Mouse (Mus musculus): ENCODE results near the gene Lamb2.
A peak's percentile ranks its signal among the peaks of the same experiment; 100 is the strongest.

Gene Lamb2

DNA sequence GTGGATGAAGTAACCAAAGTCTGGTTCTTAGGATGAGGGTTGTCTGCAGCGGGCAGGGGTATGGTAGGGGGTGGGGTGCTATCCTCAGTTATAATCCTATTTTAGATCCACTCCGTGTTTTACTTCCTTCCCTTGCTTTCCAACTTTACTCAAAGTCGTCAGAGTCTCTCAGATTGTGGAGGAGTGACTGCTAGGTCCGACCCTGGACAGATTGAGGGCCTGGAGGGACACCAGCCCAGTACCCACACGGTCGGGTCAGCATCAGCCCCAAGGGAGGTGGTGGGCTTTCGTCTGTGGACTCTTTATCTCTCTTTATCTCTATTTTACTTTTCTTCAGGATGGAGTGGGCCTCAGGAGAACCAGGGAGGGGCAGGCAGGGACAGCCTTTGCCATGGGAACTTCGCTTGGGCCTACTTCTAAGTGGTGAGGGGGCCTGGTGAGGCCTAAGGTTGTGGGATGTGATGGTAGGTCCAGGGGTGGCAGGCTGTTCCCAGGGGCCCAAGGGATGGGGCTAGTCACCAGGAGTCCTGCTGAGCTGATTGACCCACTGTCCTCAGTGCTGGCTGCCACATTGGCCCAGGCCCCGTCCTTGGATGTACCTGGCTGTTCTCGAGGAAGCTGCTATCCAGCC, at the start of gene Lamb2:
Gene Lamb2, plus strand, starts transcription at position 16 of the 631 bp plus-strand sequence.
- DNase-seq, result no peak

DNA sequence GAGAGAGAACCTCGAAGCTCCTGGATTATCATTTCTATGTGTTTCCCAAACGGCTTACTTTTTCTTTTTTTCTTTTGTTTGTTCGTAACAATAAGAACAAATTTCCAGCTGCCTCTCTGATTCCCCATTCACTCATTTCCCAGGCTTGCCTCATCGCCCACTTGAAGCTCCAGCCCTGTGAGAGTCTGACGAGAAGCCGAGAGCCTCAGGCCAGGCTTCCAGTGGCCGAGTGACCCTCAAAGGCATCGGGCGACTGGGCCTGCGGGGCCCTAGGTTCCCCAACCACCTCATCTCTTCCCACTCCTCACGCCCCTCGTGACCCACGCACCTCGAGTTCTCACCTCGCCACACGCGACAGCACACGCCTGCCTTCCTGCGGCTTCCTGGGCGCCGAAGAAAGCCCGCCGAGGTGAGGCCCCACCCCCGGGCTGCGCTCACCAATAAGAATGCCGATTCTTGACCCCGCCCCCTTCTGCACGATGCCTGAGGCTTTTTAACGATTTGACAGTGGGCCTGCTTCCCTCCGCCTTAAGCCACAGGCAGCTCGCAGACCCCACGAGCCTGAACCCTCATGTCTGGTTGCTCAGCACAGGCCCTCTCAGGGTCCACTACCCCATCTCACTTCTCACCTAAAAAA, 48.0 kb upstream of the Lamb2 start:
- DNase-seq, result no peak

DNA sequence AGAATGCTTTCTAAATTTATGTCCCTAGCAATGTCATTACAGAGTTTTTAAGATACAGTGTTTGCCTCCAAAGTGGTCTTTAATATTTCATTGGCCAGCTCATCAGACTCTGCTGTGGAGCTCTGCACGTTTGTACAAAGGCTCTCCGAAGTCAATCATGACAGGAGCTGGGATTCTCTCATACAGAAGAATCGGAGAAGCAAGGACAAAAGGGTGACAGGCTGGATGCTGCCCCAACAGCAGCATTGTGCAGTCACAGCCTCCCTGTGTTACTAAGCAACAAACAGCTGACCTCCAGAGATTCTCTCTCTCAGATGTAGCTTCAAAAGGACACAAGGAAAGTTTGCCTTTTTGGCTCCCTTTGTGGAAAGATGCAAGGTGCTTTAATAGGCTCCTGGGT, 43.4 kb upstream of the Lamb2 start, which contains the start of gene BC048562:
Gene BC048562, plus strand, starts transcription at position 301 of the 400 bp plus-strand sequence.
- DNase-seq, result no peak

DNA sequence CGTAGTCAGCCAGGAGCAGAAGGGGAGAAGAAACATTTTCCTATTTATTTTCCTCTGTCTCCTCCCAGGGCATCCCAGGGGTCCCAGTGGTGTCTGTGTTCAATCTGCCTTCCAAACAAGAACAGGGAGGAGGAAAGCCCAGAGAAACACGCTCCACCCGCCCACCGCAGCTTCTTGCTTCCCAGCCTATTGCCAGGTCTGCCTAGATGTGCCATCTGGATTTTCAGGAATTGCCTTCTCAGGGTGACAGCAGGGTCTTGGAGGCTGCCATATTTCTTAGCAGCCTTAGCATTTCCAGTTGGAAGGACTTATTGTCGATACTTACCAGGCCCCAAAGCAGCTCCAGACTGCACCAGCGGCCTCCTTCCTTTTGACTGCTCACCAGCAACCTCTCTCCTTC, 40.4 kb upstream of the Lamb2 start:
- no peak for DNase-seq

DNA sequence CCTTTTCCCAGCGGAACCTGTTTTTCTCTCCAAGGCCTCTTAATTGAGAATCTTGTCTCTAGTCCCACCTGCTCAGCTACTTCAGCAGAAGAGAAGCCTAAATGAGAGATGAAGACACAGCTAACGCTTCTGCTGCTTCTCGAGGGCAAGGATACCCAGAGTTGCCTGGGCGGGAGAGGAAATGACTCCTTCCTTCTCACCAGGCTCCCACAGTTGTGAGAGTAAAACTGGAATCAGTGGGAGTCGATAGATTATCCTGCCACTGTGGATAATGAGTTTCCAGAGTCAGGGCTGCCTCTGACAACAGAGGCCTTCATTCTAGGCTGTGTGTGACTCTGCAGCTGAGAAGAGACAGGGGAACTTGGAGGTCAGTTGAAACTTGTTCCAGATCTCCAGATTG, 39.1 kb upstream of the Lamb2 start:
- no peak for DNase-seq

DNA sequence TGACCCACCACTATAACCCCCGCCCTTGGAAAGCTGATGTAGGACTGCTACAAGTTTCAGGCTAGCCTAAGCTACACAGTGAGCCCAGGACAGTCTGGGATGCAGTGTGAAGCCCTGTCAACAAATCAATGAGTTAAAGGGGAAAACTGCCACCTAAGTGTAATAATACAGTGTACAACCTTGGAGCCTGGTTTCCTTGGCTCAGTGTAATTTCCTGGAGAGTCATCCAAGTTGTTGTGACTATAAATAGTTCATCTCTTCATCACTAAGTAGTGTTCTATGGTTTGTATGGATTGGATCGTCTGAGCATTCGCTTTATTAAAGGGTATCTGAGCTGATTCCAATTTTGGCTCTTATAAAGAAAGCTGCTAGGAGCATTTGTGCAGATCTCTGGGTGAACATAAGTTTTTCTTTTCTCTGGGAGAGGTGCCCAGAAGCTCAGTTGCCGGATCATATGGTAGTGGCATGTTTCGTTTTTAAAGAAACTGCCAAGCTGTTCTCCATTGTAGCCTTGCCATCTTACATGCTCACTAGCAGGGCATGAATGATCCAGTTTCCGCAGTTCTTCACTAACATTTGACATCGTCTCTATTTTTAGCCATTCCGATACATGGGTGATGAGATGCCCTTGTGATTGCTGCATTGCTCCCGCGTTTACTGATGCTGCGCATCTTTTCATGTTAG, 38.2 kb upstream of the Lamb2 start:
- DNase-seq, result no peak

DNA sequence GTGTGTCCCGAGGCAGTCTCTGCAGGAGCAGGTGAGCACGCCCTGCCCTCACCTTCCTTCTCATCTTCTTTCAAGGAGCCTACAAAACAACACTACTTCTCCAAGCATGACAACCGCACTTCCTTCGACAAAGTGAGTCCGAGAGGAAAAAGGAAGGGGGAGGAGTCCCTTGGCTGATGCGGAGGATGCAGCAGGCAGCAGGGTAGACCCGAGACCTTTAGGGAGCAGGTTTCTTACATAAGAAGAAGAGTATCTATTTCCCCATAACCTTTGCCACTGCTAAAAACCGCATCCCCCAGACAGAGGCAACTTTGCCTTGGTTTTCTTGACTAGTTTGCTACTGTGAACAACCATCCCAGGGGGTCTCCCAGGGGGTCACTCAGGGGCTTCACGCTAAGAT, 34.4 kb upstream of the Lamb2 start:
- DNase-seq, result no peak

DNA sequence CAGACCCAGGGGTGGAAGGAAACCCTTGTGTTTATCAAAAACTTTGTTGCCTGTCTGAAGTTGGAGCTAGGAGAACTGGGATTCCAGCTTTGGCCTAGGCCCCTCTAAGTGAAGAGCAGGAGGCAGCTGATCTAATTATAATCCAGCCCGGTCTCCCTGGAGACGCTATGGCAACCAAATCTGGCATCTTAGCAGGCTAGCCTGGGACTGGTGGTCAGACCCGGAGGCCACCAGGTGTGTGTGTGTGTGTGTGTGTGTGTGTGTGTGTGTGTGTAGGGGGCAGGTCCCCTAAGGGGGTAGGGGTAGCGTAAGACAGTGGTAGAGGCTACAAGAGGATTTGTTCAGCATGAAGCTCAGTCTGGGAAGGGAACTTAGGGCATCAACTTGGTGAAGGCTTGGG, 29.7 kb upstream of the Lamb2 start:
- no peak for DNase-seq

DNA sequence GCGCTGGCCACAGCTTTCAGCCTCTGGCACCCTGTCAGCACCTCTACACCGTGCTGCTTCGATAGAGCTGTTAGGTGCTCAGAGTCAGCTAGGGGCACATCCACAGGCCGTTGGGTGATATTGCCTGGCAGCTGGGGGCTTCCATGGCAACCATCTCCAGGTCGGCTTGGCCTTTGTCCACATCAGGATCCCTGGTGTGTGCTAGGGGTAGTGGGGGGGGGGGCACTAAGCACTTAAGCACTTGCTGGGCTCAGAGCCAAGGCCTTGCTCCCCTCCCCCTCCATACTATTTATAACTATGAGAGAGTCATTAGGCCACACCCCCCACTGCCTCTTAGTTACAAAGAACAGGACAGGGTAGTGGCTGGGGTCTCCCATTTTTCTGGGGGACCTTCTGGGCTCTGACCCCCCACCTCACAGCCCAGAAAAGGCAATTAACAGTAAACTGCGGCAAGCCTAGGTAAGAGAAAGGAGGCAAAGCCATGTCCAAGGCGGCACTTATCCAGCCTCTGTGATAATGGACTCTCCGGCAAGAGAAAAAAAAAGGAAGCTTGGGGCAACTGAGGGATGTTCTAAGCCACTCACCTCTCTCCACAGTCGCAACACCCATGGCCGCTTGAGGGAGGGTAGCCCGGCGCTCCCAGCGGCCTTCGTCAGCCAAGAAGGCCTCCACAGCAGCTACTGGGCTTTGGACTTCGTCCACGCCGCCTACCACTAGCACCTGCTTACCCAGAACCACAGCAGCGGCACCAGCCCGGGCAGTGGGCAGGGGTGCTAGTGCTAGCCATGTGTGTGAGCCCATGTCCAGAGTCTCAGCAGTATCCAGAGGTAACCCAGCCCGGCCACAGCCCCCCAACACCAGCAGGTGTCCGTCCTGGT, 29.0 kb upstream of the Lamb2 start:
- DNase-seq, result no peak

DNA sequence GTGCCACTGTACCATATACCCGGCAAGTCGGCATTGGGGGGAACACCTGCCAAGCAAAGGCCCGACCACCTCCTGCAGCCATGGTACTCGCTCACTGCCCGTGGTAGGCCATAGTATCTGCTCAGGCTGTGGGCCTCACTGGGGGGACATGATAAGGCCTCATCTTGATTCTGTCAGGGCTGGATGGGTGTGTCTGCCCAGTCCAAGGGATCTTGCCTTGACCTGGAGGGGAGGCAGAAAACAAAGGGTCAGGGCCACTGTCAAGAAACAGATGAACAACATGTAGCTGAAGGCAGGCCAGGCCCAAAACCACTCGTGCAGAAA, 28.4 kb upstream of the Lamb2 start:
- no peak for DNase-seq

DNA sequence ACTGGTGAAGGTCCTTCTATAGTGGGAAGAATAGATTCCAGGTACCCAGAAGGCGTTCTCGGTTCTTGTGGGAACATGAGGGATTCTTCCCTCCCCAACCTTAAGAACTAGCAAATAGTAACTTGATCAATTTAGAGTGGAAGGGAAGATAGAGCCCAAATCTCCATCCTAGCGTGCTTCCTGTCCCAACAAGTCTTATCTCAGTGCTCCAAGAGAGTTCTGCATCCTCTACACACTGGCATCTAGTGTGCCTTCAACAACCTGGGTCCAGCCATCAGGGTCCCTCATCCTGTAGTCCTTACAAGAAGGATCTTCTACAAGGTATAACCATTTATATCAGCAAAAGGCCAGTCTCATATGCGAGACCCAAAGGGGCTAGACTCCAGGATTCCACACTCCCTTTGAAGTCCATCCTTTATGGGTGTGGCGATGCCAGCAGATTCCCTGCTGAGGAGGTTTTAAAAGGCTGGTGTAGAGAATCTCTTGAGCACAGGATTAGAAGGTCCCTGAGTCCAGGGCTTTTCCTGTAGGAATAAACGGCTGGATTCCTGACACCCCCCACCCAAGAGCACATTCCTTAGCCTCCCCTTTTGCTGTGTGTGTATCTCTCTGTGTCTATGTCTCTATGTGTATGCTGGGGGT, 27.9 kb upstream of the Lamb2 start:
- no peak for DNase-seq

DNA sequence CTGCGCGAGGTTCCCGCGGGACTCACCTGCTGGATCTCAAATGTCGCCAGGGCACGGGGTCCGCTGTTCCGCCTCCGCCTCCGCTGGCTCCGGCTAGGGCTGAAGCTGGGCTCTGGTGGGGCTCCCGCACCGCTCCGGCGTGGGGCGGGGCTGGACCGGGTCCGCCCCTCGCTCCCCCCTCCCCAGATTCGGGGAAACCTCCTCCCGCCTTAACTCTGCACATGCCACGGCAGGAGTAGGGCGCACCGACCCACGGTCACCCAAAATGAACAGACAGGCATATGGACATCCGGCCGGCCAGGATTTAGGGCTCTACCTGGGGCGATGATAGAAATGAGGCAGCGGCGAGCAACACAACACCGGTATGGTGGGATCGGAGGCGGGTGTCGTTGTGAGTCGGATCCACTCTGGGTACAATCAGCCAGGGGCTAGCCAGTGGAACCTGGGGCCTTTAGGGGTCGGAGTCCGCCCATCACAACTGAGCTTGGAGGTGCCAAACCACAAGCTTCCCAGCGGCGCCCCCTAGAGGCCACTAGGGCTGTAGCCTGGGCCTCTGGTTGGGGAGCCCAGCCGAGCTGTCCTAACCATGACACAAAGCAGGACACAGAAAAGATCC, 27.1 kb upstream of the Lamb2 start:
- DNase-seq, result peak; percentile 78

DNA sequence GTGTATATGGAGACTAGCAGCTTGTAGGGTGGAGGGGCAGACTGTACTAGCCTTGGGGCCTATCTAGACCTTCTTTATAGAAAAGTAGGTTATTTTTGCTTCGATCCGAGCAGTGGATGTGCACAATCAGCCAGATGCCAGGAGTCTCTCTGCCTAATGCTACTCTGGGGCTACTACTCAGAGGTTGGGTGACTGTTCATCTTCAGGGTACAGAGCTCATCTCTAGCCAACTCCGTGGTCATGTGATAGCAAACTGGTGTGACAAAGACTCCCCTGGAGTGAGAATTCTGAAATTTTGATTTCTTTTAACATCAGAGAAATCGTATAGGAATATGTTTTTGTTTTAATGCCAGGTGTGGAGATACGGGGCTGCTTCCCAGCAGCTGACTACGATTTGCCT, 26.6 kb upstream of the Lamb2 start:
- DNase-seq, result no peak

DNA sequence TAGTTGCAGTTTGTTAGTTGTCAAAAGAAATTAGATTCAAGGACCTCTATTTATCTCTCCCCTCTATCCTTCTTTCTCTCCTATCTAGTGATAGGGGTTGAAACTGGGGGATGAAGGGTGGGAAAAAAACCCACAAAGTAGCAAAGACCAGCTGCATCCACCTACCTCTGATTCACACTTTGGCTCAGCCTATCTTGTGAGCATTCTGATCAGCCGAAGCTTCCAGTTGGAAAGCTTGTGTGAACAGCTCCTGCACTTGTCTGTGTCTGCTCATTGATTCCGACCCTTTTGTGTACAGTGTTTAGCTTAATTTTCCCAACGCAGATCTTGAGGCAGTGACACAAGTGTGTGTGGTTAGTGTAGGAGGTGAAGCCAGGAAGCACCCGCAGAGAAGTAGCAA, 26.1 kb upstream of the Lamb2 start:
- no peak for DNase-seq

DNA sequence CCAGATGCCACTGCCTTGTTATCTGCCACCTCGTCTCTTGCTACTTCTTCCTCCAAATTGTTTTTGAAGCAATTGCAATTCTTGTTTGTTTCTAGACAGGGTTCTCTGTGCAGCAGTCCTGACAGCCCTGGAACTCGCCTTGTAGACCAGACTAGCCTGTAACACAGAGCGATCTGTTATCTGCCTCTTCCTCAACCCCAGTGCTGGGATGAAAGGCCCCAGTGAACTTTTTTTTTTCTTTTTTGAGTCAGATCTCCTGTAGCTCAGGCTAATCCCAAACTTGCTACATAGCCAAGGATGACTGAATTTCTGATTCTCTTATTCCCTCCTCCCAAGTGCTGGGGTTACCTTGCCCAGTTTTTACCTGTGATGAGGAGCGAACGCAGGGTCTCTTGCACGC, 25.1 kb upstream of the Lamb2 start:
- DNase-seq, result no peak

DNA sequence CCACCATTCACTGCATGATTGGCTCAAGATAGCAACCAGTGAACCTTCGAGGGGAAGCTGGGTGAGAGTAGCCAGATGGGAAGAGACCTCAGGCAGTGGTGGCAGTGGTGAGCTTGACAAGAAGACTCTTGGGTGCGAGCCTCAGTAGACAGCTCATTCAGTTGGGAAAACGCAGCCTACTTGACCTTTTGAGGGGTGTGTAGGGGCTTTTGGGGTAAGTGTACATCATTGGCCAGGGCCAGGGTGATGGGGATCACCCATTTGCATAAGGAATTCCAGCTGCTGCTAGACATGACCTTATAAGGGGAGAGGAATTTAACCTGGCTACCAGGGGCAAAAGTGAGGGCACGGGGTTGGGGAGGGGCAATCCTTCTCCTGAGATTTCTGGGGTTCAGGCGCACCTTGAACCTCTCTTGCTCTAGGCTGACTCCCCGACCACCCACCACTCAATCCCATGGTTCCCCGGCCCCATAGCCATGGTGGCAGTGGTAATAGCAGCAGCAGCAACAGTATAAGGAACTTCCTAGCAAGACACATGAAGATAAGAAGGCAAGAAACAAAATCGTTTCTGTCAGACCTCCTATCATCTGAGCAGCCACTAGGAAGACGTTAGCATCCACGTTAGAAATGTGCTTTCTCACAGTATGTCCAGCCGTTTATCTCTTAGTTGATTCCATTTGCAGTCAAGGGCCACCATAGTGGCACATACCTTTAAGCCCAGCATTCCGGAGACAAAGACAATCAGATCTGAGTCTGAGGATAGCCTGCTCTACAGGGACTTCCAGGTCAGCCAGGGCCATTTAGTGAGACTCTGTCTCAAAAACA, 23.6 kb upstream of the Lamb2 start:
- DNase-seq, result no peak

DNA sequence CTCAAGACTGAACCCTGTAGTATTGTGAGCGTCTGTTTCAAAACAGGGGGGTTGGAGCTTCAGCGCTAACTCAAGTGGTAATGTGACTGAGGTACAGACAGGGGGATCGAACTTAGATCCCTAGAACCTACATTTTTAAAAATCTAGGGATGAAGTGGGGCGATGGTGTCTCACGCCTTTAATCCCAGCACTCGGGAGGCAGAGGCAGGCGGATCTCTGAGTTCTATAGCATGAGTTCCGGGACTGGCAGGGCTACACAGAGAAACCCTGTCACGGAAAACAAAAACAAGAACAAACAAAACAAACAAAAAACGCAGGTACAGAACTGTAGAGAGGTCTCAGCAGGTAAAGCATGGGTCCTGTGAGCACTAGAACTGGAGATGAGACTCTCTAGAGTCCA, 22.6 kb upstream of the Lamb2 start:
- DNase-seq, result no peak

DNA sequence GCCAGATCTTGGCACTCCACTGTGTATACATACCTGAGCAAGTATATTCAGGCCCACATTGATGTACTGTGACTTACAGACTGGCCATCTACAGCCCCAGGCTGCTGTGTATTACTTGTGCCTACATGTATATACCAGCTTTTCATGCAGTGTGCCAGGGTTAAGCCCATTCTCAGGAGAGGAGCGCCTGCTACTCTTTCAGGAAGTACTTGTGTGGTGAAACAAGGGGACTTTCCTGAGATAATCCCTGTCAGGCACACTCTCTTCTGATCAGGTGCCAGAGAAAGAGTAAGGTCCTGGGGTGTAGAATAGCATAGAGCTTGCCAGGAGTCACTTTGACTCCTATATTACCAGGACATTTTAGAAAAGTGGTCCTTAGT, 19.6 kb upstream of the Lamb2 start:
- no peak for DNase-seq

DNA sequence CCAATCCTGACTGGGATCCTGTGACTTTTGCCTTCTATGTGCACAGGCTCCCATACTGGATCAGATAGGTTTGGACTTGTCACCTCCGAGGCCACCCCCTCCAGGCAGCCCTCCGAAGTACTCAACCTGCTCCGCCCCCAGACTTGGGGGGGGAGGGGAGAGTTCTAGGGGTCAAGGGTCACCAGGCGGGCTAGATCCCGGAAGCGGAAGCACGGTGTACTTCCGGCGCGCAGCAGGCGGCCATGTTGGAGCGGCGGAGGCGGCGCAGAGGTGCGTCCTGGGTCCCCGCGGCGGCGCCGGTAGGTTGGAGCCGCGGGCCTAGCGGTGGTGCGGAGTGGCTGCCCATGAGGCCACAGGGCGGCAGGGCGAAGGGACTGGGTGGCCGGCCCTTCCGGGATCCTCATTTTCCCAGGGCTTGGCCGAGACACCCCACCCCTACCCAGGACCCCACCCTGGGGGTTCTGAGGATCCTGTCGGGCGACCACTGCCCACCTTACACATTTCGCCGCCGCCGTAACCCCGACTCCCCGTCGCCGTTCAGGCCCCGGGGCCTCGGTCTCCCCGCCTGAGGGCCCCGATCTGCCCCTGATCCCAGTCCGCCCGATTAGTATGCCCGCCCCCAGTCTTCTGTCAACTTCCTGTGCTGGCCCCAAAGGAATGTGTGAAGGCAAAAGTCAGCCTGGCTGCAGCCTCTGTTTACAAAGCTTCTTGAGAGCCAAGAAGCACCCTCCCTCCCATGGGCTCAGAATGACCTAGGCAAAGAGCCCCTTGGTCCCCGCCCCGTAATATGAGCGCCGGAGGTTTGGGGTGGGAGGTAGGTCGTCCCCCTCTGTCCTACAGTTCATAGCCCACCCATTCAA, 19.0 kb upstream of the Lamb2 start, which contains the start of gene Ccdc71:
Gene Ccdc71, plus strand, starts transcription at position 209 of the 860 bp plus-strand sequence.
- peak; percentile 81 for DNase-seq

DNA sequence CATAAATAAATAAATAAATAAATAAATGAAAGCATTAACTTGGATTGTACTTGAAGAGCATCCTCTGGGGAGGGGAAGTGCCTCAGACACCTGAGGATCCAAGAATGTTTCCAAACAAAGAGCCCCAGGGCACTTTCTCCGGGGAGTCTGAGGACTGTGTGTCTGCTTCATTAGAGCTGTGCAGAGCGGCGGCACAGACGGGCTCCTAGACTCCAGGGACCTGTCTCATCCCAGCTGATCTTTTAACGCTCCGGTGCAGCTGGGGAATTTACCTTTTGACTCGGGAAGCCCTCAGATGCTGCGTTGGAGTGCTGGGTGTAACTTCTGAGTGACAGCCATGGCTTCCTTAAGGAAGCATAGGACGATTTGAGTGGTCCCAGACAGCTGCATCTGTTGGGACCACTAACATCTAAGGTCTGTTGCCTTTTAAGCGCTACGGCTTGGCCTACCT, 18.3 kb upstream of the Lamb2 start, which contains the start of gene Klhdc8b:
Gene Klhdc8b, minus strand, starts transcription at position 401 of the 451 bp plus-strand sequence.
- DNase-seq, result peak; percentile 30
